Mouse (Mus musculus) kidney, embryonic 15.5 days (tissue): Measurements from ENCODE around the gene Slc25a42. TPM values are rescaled to one million over a fixed set of nuclear protein-coding genes. Genes with fewer than 3 reads are reported as not detected.
A peak's percentile ranks its signal among the peaks of the same experiment; 100 is the strongest.

Experiments used
- ATAC-seq: fragments of 200-750 bp; cut with Nextera tagmentation; replicated peaks from 2 replicates; pipeline ENCODE4 v1.8.0; 2017; ENCODE audit warnings: moderate TSS enrichment; ENCODE audit not compliant: low FRiP score
- H3K27ac ChIP-seq: fragments of 300-500 bp; sonication (generic); 2 replicates; pipeline ENCODE4 v1.5.1; 2015; ENCODE audit warnings: mild to moderate bottlenecking, inconsistent platforms
- H3K27me3 ChIP-seq: fragments of 300-500 bp; sonication (generic); 2 replicates; pipeline ENCODE4 v1.6.1; 2015; ENCODE audit warnings: inconsistent platforms
- H3K36me3 ChIP-seq: fragments of 300-500 bp; sonication (generic); 2 replicates; pipeline ENCODE4 v1.6.1; 2015; ENCODE audit warnings: inconsistent platforms
- H3K4me1 ChIP-seq: fragments of 300-500 bp; sonication (generic); 2 replicates; pipeline ENCODE4 v1.6.1; 2015; ENCODE audit warnings: inconsistent platforms
- H3K4me2 ChIP-seq: fragments of 300-500 bp; sonication (generic); 2 replicates; pipeline ENCODE4 v1.6.1; 2015; ENCODE audit warnings: moderate library complexity, mild to moderate bottlenecking, inconsistent platforms
- H3K4me3 ChIP-seq: fragments of 300-500 bp; sonication (generic); replicated peaks from 2 replicates; pipeline ENCODE4 v1.5.1; 2015; ENCODE audit warnings: mild to moderate bottlenecking, inconsistent platforms
- H3K9ac ChIP-seq: fragments of 300-500 bp; sonication (generic); 2 replicates; pipeline ENCODE4 v1.6.1; 2015; ENCODE audit warnings: mild to moderate bottlenecking, inconsistent platforms
- H3K9me3 ChIP-seq: fragments of 300-500 bp; sonication (generic); replicated peaks from 2 replicates; pipeline ENCODE4 v1.6.1; 2016; ENCODE audit warnings: inconsistent platforms
- WGBS: fragments of 180-500 bp; shearing (Covaris S2); methylation state at CpG from one replicate; pipeline ENCODE4 v1.1.7; 2015; ENCODE audit warnings: mixed read lengths; 5-methylcytosine and 5-hydroxymethylcytosine counted together
- polyA plus RNA-seq: library from polyadenylated mRNA; unstranded; fragments of >200 nt; fragmentation: Nextera tagmentation; extraction: Ambion mirVana; gene quantifications from 2 replicates; pipeline ENCODE4 v1.2.1, GENCODE M21; 2015

Slc25a42 gene
- polyA plus RNA-seq, 1 experiment from 2014 or later: 4.8 TPM

DNA sequence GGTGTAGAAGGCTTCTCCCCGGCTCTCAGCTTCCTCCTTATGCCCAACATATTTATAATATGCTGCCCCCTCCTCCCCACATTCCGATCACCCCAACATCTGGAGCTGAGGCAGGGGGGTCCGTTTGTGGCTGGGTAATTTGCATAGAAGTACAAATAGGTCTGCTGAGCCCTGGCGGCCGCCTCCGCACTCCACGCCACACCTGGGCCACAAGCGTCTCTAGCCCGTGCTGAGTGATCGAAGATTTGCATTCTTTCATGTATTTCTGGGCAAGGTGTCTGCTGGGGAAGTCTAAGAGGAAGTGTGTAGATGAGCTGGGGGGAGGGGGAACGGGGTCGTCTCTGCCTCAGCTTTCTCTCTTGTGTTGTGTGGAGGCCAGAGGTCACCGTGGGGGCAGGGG lies 52.1 kb downstream of the Slc25a42 start:
- Histone ChIP-seq H3K4me3 (no peak overlapping the region), H3K36me3 (no peaks in the 10 kb centered on the region), H3K4me1 (peaks cover 9% of the 10 kb centered on the region), H3K27me3 (peaks cover 17% of the 10 kb centered on the region), H3K27ac (no peak overlapping the region), H3K4me2 (no peak overlapping the region), H3K9me3 (no peaks in the 10 kb centered on the region), H3K9ac (no peak overlapping the region)
- no peak for ATAC-seq
- 69% methylated on average over 13 of the region's 13 CpGs for WGBS

DNA sequence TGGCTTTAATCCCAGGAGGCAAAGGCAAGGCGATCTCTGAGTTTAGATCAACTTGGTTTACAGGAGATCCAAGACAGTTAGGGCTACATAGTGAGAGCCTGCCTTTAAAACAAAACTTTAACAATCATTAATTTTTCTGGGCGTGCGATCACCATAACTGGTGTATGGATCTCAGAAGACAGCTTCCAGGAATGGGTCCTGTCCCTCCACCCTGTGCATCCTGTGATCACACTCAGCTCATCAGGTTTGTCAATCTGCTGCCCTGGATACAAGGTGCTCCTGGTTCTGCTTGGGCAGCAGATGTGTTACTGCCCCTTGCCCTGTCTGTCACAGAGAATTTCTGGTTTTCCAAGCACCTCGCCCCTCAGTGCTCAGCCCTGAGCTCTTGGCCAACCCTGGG lies 52.9 kb downstream of the Slc25a42 start:
- Histone ChIP-seq H3K27ac (no peak overlapping the region), H3K4me2 (0 out of 2 replicates have a peak overlapping the region, but pooled peaks have one; percentile 93), H3K4me3 (no peak overlapping the region), H3K9me3 (no peaks in the 10 kb centered on the region), H3K27me3 (peaks cover 18% of the 10 kb centered on the region), H3K36me3 (no peaks in the 10 kb centered on the region), H3K4me1 (peaks cover 9% of the 10 kb centered on the region), H3K9ac (no peak overlapping the region)
- 81% methylated on average over 4 of the region's 4 CpGs for whole genome bisulfite sequencing
- no peak for ATAC-seq

DNA sequence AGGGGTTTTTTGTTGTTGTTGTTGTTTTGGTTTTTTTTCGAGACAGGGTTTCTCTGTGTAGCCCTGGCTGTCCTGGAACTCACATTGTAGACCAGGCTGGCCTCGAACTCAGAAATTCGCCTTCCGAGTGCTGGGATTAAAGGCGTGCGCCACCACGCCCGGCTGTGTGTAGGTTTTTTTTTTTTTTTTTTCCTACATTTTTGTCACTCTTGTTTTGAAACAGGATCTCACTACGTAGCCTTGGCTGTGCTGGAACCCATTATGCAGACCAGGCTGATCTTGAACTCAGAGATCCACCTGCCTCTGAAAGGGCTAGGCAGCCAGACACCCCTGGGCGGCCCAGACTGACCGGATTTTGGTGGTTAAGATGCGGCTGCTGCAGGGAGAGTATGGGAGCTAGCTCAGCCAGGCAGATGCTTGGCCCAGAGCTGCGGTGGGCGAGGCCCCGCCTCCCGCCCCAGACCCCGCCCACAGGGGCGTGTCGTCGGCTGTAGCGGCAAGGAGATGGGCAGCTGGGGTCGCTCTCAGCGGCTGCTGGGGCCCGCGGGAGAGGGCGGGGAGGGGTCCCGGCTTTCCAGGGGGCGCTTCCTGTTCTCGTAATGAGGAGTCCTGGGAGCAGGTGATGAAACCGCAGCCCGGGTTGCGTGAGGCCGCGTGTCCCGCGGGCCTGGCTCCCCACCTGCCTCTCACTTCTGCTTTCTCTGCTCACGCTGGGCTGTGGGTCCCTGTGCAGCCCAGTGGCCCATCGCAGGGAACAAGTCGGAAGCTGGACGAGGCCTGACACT lies 53.8 kb downstream of the Slc25a42 start:
- peak overlapping the region; percentile 60 for H3K4me3 ChIP-seq
- WGBS: 13% methylated on average over 40 of the region's 40 CpGs
- peaks cover 9% of the 10 kb centered on the region for H3K4me1 ChIP-seq
- H3K9ac ChIP-seq: peak overlapping the region; percentile 53
- H3K27ac ChIP-seq: no peak overlapping the region
- peaks cover 18% of the 10 kb centered on the region for H3K27me3 ChIP-seq
- peak; percentile 91 for ATAC-seq
- H3K36me3 ChIP-seq: no peaks in the 10 kb centered on the region
- H3K4me2 ChIP-seq: peak overlapping the region; percentile 93
- H3K9me3 ChIP-seq: no peaks in the 10 kb centered on the region

DNA sequence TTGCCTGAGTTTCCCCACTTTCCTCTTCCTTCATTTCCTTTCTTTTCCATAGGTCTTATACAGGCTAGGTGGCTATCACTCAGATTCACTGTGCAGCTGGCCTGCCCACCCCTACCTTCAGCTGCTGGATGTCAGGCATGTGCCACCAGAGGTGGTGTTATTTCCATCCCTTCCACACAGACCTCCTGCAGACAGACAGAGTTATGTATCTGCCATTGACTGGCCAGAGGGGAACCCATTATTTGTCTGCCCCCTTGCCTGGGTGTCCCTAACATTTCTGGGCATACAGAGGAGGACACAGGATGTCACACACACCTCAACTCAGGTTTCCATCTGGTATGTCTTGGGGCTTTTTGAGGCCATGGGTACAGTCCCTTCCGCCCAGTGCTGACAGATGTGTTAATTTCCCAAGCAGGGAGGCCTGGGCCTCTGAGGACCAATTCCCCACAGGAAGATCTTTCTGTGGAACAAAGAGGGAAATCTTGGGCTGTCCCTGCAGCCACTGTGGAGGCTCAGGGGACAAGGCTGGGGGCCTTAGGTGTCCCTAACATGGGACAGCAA lies 54.8 kb downstream of the Slc25a42 start:
- Histone ChIP-seq H3K4me3 (no peak overlapping the region), H3K27me3 (peaks cover 22% of the 10 kb centered on the region), H3K9me3 (no peaks in the 10 kb centered on the region), H3K4me1 (peaks cover 15% of the 10 kb centered on the region), H3K4me2 (no peak overlapping the region), H3K9ac (no peak overlapping the region), H3K36me3 (no peaks in the 10 kb centered on the region), H3K27ac (no peak overlapping the region)
- 100% methylated on average over 1 of the region's 1 CpGs for WGBS
- no peak for ATAC-seq

DNA sequence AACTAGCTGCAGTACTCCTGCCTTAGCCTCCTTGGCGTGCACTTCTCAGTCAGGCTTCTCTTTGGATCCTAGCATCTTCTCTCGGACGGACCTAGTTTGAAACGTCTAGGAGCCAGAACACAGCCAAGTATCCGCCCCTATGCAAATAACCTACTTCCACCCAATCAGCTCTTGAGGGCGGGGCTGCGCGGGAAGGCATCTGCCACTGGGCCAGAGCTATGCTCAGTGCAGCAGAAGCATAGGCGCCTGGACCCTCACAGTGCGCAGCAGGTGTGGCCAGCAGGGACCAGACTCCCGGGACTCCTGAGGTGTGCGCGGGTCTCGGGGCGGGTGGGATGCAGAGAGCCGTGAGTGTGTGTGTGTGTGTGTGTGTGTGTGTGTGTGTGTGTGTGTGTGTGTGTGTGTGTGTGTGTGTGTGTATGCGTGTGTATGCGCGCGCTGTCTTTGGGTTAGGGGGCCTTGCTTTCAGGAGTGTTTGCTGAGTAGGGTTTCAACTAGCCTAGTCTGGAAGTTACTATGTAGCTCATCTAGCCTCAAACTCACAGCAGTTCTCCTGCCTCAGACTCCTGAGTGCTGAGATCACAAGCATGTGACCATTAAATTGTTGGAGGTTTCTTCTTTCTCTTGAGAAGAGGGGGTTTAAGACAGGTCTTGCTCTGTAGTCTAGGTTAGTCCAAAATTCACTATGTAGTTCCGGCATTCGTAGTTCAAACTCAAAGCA lies 59.4 kb downstream of the Slc25a42 start:
- Histone ChIP-seq H3K36me3 (no peaks in the 10 kb centered on the region), H3K27me3 (peaks cover 29% of the 10 kb centered on the region), H3K4me2 (peak overlapping the region; percentile 39), H3K9ac (no peak overlapping the region), H3K4me1 (peaks cover 15% of the 10 kb centered on the region), H3K4me3 (0 out of 2 replicates have a peak overlapping the region, but pooled peaks have one; percentile 2), H3K27ac (no peak overlapping the region), H3K9me3 (no peaks in the 10 kb centered on the region)
- peak; percentile 97 for ATAC-seq
- 9% methylated on average over 22 of the region's 22 CpGs for WGBS

DNA sequence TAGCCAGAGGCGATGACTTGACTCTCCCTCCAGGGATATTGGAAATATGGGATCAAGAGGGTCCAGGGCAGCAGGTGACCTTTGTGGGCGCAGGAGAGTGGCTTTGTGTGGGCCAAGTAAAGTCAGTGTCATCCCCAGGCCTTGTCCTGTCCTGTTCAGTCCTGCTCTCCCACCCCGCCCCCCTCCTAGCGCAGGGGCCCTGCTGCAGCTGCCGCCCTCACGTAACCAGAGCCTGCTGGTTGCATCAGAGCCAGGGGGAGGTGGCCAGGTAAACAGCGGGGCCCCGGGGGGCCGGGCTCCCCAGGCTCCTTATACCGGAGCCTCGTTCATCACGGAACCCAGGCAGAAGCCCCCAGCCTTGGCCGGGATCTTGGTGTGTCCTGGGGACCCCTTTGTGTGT lies 61.9 kb downstream of the Slc25a42 start:
- 13% methylated on average over 13 of the region's 13 CpGs for WGBS
- Histone ChIP-seq H3K9me3 (no peaks in the 10 kb centered on the region), H3K9ac (no peak overlapping the region), H3K4me3 (no peak overlapping the region), H3K27me3 (peaks cover 22% of the 10 kb centered on the region), H3K36me3 (peaks cover 23% of the 10 kb centered on the region), H3K27ac (no peak overlapping the region), H3K4me1 (peaks cover 15% of the 10 kb centered on the region), H3K4me2 (0 out of 2 replicates have a peak overlapping the region, but pooled peaks have one; percentile 16)
- no peak for ATAC-seq

DNA sequence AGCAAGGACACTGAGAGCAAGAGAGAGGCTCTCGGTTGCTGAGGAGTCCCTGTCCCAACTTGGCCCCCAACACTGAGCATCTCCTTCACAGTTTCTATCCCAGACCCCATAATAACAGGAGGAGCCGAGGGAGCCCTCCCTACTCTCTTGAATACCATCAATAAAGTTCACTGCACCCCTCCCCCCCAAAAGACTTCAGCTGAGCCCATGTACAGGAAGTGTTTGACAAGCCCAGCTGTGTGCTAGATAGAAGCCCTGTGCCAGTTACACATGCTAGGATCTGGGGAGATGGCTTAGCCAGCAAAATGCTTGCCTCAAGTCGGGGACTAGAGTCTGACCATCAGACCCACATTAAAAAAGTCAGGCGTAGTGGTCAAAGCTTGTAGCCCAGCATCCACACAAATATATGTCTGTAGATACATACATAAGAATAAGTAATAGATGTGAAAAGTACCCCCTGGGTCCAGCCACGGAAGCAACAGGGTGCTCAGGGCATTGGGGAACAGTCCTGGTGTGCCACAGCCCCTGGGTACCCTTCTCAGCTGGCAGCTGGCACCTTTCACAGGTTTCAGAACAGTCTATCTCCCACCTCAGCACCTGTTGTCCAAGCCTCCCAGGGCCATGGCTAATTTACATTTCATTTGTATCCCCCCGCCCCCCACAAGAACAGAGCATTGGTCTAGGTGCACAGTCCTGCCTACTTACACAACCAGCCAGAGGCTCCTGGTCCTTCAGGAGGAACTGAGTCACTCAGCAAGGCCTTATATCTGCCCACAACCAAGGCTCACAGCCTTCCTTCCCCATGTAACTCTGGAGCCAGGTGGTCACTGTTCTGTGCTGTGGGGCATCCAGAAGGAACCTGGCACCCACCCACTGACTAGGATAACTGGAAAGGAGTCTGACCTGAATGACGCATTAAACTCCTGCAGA lies 64.2 kb downstream of the Slc25a42 start:
- Histone ChIP-seq H3K36me3 (peaks cover 44% of the 10 kb centered on the region), H3K27ac (no peak overlapping the region), H3K9ac (no peak overlapping the region), H3K4me1 (peaks cover 15% of the 10 kb centered on the region), H3K4me2 (no peak overlapping the region), H3K4me3 (no peak overlapping the region), H3K27me3 (peaks cover 8% of the 10 kb centered on the region; the same call in 1 of the 2 replicates), H3K9me3 (no peaks in the 10 kb centered on the region)
- ATAC-seq: no peak
- 83% methylated on average over 7 of the region's 7 CpGs for WGBS

DNA sequence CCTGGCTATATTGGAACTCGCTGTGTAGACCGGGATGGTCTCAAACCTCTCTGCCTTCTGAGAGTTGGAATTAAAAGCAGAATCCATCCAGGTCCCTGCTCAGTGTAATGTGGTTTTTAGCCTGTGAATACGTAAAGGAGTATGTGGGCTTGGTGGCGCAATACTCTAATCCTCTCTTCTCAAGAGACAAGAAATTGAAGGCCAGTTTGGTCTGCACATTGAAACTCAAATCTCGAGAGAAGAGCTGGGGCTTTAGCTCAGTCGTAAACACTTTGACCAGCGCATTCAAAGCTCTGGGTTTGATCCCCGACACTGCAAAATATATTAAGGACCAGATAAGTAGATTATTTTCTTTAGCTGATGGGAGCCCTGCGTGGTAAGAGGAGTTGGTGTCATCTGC lies 72.1 kb downstream of the Slc25a42 start:
- no peak for ATAC-seq
- Histone ChIP-seq H3K9me3 (no peaks in the 10 kb centered on the region), H3K27ac (peak overlapping the region; percentile 85), H3K4me1 (peaks cover 21% of the 10 kb centered on the region), H3K9ac (peak overlapping the region; percentile 59), H3K36me3 (peaks cover 59% of the 10 kb centered on the region), H3K4me3 (peak overlapping the region; percentile 76), H3K27me3 (no peaks in the 10 kb centered on the region), H3K4me2 (peak overlapping the region; percentile 73)
- 12% methylated on average over 9 of the region's 9 CpGs for WGBS

DNA sequence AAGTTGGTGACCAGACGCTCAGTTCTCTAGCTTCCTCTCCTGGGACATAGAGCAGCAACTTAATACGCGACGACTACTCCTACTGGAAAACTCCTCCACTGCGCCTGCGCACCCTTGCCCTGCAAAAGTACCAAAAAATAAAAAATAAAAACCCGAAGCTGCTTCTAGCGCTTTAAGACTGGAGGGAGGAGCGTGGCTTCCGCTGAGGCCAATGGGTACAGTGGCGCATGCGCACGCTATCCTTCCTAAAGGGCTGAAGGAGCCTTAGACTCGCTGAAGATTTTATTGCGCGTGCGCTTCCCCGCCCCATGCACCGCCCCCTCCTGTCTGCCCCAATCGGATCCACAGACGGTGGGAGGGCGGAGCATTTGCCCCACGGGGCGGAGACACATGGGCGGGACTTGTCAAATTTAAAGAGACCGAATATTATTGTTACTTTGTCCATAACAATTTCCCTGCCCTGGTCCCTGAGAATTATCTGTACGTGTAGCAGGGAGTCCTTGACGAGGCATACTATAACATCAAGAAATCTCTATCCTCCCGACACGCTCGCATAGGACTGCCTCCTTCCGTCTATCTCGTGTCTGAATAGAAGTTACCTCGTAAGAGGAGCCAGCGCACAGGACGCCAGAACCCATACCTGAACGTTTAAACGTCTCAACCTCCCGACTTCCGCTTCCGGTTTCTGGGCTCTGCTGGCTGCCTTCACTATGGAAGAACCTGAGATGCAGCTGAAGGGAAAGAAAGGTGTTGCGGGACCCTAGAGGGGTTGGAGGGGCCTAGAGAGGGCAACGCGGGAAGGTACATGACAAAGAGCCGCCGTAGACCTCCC lies 72.9 kb downstream of the Slc25a42 start, which contains the start of the genes Rfxank, Borcs8 and Mef2b:
Rfxank (minus strand) TSS at position 129 of the 832 bp plus-strand sequence.
Borcs8 (plus strand) TSS at position 474 of the 832 bp plus-strand sequence.
Mef2b (plus strand) TSS at position 686 of the 832 bp plus-strand sequence.
- Histone ChIP-seq H3K4me2 (peak within 1 kb of the TSS; percentile 73), H3K4me3 (peak within 1 kb of the TSS; percentile 76), H3K4me1 (peaks cover 21% of the 10 kb centered on the region), H3K9me3 (no peaks in the 10 kb centered on the region), H3K27me3 (no peaks in the 10 kb centered on the region), H3K9ac (peak within 1 kb of the TSS; percentile 59), H3K27ac (peak within 1 kb of the TSS; percentile 85), H3K36me3 (peaks cover 59% of the 10 kb centered on the region)
- peak; percentile 98 for ATAC-seq
- under 1% methylated on average over 46 of the region's 46 CpGs for WGBS

DNA sequence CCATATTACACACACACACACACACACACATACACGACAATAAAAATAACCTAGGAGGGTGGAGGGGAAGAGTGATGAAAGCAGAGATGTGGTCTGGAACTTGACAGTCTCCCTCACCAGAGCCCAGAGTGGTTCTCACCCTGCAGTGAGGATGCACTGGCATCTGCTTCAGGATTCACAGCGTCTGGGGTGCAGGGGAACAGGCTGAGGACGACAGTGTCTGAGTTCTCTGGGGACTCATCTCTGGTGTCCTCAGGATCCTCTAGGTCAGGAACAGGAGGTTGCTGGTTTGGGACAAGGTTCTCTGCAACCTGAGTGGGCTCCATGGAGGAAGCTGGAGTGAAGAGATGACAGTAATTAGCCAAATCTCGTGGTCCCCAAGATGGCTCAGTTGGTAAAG lies 74.2 kb downstream of the Slc25a42 start:
- Histone ChIP-seq H3K4me2 (peak overlapping the region; percentile 70), H3K36me3 (peaks cover 60% of the 10 kb centered on the region), H3K4me3 (peak overlapping the region; percentile 76), H3K4me1 (peaks cover 21% of the 10 kb centered on the region), H3K27me3 (no peaks in the 10 kb centered on the region), H3K9me3 (no peaks in the 10 kb centered on the region), H3K9ac (peak overlapping the region; percentile 53; the same call in 1 of the 2 replicates), H3K27ac (no peak overlapping the region)
- no peak for ATAC-seq
- 81% methylated on average over 4 of the region's 4 CpGs for WGBS
